Mouse (Mus musculus) B cell, adult 2 months (primary cell): ENCODE measurements around the gene Gm10271.

Experiments
- DNase-seq, 2 experiments: peaks; one replicate each; pipeline ENCODE4 v3.0.0; 2022

Gene Gm10271

DNA sequence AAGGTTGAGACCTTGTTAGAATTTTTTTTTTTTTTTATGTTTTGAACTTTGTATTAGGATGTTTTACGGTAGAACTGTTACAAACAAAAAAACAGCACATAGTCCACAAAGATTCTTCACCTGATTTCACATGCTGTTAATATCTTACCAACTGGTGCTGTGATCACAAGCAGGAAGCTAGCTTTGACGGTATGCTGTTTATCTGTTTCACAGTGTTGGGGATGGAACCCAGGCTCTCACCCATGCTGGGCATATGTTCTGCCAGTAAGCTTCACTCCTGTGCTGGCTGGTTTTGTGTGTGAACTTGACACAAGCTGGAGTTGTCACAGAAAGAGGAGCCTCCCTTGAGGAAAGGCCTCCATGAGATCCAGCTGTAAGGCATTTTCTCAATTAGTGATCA, 5.4 kb upstream of the Gm10271 start:
- DNase-seq, result no peak

DNA sequence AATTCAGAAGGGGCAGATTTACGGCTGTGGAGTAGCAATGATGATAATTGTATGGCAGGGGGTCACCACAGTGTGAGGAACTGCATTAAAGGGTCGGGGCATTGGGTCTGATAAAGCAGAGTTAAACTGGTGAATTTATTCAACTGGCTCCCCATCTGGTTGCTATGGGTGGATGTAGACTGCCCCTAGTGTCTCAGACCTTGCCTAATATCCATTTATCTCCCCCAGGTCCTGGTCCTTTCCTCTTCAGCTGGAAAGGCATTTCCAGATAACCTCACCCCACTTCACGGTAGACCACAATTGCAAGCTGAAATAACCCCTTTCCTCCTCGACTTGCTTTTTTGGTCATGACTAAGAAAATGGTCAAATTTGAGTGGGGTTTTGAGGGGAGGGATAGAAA, 5.0 kb upstream of the Gm10271 start:
- no peak for DNase-seq

DNA sequence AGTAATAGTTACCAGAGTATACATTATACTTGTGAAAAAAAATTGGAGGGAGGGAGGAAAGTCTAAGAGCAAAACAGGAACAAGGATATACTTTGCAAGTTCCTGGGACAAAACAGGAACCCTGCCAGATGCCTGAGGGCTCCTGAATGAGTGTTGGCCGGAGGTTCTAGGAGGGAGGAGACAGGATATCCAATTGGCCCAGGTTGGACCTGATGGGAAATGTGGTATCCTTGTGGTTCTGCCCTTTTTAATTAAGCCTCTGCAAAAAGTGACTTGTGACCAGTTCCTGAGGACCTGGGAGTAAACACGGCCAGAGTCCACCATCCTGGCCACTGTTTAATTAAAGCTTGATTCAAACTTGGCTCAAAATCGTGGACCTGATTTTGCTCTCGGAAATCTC, 3.7 kb downstream of the Gm10271 start:
- DNase-seq, result no peak

DNA sequence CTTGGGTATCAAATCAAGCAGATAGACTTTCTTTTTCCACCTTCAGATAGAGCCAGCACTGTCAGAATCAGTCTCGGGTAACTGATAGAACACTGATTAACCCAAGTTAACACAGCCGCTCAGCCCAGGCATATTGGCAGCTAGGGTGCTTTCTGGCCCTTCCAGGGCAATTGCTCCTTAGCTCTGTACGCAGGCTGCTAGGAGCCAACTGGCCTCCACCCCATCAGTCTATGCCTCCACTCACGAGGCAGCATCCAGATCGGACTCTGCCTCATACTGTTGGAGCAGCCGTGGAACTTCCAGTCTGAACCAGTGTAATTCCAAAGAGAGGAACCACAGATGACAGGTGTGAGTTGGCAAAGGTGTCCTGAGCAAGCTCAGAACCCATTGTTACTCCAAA, 6.3 kb downstream of the Gm10271 start:
- no peak for DNase-seq

DNA sequence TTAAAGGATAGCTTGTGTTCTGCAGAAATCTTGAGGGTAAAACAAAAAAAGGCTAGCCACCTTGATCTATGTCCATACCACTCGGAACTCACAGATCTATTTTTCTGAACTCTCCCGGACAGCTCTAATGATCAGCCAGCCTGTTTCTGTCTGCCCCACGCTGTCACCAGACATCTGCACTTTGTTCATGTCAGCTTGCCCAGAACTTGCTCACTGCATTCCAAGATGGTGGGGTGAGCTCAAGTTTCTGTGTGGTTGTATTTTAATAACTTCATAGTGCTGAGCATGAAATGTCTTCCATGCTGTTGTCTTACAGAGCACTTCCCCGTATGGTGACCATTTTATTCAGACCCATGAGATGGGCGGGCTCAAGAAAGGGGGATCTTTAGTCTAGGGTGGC, 7.1 kb downstream of the Gm10271 start:
- DNase-seq, result no peak

DNA sequence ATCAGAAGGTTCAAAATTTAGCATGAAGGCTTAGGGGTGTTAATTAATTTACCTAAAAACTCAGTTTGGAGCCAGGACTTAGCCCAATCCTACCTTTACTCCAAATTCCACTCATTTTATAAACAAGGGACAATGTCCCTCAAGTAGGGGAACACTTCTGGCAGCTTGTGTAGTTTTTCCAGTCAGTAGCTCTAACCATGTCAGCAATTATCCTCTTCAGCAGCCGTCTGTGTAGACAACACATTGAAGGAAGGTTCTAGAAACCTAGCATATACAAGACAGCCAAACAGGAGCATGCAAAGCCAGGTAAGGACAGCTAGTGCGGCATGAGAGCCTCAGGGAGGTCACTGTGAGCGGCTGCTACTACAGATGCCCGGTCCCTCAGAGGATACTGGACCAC, 7.8 kb downstream of the Gm10271 start:
- no peak for DNase-seq

DNA sequence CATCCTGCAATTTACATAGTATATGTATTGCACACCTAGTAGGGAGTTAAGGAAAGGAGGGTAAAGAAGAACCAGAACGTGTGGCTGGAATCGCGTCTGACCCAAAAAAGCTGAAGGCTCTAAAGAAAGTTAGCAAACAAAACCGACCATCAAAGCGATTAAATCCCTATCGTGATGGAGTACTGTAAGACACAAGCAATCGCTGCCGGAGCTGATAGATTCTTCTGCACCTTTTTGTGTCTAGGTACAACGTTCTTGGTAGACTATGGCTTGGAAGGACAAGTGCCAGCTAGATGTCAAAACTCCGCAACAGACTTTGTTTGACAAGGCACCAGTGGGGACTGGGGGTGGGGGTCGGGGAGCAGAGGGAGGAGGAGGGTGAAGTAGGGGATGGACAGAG, 8.3 kb downstream of the Gm10271 start:
- no peak for DNase-seq

DNA sequence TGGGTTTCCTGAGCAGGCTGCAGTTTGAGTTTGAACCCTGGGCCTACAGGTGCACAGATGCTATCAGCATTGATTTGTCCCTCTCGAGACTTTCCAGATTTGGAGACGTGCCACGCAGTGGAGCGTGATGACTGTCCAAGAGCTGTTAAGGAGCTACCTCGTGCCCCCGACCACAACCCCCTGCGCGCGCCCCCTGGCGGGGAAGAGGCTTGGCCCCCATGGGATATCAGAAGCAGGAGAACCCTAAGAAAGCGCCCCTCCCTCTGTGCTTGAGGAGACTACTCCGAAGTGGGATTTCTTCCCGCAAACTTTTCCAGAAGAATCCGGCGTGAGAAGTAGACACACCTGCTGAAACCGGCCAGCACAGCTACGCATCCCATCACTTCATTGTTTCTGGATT, 9.6 kb downstream of the Gm10271 start:
- DNase-seq, result peak; percentile 8 to 40

DNA sequence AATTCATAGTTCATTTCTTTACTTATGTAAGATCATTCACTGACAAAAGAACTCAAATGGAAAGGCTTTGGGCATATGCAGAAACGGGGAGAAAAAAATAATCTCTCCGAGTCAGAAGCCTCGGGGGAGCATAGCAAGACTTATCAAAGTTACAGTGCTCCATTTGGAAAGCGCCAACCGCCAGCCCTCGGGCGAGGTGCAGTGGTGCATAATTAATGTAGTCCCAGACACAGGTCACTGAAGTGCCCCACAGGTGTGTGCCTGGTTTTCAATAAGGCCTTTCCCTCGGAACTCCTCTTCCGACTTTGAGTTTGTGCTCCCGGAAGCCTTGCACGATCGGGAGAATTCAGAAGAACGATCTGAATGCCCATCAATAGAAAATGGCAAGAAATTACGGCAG, 10.3 kb downstream of the Gm10271 start:
- no peak for DNase-seq

DNA sequence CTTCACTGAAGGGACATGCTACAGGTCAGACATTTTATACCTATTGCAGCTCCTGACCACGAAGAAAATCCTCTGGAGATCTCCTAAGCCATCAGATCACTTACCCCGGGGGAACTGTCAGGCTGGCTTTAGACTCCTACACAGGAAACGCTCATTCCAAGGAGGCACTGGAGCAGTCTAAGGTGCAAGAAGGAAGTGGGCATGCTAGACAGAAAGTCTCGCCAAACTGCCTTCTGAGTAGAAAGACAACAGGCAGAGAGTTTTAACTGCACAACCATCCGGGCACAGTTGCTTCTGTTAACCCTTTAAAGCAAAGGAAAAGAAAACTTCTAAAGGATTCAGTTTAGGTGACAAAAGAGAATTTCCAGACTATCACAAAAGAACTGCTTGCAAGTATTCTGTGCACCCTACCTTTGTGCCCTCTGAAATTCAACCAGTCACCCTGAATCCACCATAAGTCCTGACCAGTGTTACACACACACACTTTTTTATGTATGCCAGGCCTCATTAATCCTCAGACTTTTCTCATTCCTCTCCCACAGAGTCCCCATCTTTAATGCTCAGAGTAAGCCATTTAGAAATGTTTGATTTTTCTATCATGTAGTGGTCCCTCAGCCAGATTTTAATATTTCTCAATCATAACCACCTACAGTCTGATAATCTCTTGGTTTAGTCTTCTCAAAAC, 14.4 kb downstream of the Gm10271 start:
- no peak for DNase-seq

DNA sequence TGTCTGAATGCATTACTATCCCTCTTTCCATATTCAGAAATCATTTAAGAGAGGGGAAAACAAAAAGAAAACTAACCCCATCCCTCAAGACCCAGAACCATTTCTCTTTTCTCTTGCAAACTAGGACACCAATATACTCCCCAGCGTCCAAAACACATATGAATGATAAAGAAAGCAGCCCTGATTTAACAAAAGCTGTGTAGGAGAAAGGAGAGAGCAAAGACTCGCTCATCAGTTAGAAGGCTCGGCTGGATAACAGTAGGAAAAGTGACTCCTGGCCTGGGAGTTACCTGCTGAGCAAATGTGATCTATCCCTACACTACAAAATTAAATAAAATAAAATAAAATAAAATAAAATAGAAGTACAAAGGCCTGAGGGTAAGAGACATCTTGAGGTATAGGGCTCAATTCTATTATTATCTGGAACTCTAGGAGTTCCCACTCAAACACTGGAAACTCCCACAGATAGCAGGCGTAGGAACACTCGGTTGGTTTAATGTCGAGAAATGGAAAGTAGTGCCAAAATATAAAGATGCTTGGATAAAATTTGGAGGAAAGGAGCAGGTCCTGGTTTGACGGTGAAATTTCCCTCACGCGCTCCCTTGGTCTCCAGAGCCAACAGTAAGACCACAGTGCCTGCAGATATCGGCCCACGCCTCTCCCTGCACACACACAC, 15.8 kb downstream of the Gm10271 start:
- no peak for DNase-seq

DNA sequence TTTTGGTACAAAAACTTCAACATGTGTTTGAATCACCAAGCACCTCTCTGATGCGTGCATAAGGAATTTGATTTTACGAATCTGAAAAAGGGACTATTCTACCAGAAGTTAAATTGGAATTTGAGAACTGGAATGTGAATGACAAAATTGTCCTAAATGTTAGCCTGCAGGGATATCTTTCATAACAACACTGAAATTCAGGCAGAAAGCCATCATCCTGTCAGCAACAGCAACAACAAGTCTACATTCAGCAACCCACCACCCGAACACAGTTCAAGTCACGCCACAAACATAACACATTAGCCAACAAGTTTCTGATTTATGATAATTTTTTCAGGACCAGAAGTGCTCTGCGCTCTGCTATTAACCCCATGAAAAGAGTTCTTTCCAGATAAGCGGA, 17.2 kb downstream of the Gm10271 start:
- no peak for DNase-seq

DNA sequence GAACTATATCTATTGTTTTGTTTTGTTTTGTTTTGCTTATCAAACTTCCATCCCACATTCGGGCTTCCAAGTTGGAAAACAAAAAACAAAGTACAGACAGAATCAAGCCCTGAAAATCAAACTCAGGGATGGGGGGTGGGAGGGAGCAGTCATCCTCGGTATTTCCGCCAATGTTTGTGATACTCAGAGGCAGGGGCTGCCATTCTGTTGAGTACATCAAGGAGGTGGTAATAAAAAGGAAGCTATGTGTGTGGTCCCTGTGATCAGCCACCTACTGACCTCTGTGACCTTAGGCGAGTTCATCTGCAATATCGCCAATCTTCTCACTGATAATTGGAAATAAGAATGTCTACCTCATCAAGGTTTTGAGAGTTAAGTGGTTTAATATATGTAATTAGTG, 21.5 kb downstream of the Gm10271 start:
- DNase-seq, result peak; percentile 9 to 18

DNA sequence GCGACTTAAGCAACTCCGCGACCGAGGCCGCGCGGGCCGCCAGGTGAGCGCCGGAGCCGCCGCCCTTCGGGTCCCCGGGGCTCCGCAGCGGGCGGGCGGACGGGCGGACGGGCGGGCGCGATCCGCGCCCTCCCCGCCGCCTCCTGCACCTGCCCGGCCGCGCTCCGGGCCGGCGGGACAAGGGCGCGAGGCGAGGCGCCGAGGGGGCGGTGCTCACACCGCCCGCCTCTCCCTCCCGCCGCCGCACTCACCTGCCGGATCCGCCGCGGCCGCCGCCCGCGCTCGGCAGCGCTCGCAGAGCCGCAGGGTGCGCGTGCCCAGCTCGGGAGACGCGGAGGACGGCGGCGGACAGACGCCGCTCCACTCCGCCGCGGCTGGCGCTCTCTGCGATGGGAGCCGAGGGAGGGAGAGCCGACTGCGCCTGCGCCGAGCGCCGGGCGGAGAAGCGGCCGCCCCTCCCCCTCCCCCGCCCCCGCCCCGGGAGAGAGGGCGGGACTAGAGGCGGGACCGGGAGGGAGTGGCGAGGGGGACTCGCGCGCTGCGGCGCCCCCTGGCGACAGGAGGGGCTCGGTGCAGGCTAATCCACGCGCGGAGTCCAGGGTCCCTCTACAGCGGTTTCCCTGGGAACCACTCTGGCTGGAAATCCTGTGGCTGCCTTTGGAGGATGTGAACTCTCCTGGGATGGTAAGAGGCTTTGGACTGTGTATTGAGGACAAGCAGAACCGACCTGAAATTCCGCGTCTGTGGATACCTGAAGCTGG, 22.2 kb downstream of the Gm10271 start, which contains the start of gene Rab3ip:
Gene Rab3ip (minus strand): TSS at position 761 of the 761 bp plus-strand sequence.
- peak; percentile 93 to 95 for DNase-seq

DNA sequence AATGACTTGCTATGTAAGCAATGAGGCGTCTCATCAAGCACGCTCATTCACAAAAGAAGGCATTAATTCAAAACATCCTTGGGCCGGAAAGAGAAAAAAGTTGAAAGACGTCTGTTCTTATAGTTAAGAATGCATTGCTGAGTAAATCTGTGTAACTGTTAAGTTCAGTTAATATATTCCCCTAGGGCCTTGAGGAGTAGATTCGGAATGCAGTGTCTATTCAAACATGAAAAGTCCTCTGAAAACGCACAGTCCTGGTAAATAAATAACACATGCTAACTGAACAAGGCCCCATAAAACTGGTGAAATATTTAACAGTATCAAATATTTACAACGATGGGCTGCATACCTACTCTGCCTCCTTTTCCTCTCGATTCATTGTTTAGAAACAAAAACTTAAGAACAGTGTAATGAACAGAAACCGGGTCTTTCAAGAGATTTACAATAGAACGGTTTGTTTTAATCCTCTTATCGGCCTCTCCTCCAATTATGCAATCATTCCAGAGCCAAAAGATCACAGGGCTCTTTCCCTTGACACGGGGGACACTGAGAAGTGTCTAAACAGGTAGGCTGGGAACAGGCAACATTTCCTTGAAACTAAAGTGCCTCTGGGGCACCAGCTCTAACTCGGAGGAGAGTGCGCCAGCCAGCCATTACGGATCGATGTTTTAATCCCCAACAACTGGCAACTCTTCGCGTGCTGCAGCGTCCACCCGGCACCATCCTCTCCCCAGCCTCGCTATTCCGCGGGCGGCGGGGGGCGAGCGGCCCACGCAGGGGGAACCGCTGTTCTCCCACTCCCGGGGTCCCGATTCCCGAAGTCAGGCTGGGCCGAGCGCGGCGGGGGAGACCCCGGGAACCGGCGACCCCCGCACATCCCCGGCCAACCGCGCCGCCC, 23.0 kb downstream of the Gm10271 start:
- DNase-seq, result peak; percentile 32 to 47

DNA sequence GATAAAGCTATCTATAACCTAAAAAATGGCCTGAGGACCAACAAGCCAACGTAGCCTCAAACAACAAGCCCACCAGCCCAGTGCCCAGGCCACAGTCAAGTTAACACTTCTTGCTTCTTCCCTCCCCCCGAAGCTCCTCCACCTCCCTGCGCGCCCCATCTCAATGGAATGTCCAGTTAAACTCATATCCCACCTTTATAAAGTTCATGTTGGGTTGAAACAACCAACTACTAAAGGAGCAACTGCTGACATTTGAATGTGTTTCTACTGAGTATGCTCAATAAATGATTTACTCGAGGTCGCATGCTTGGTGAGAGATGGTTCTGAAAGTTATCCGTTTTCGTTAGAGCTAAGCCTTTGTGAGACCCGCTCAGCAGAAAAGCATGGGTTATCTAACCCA, 24.0 kb downstream of the Gm10271 start:
- DNase-seq, result no peak

DNA sequence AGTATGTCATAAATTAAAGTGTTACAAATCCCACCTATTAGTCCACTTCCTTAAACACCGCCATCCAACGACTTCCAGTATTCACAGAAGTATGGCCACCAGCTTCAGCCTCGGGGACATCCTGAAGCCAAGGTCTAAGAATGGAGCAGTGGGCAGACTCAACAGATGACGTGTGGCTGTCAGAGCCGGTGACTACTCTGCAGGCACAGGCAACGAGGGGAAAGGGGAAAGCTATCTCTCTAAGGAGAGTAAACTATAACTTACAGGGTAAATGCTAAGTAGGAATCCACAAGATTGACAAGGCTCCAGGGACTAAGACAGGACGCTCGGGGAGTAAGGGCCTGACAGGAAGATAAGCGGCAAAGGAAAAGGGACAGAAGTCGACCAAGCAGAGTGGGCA, 27.5 kb downstream of the Gm10271 start:
- no peak for DNase-seq

DNA sequence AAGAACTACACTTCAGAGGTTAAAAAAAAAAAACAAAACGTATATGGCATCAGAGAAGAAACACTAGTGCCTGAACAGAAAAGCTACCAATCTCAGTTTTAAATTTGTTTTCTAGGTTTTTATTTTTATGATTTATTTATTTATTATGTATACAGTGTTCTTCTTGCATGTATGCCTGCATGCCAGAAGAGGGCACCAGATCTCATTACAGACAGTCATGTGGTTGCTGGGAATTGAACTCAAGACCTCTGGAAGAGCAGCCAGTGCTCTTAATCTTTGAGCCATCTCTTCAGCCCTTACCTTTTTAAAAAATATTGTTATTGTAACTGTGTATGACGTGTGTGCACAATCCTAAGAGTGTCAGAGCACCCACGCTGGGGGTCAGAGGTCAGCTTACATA, 28.3 kb downstream of the Gm10271 start:
- DNase-seq, result peak; percentile 36 to 41

DNA sequence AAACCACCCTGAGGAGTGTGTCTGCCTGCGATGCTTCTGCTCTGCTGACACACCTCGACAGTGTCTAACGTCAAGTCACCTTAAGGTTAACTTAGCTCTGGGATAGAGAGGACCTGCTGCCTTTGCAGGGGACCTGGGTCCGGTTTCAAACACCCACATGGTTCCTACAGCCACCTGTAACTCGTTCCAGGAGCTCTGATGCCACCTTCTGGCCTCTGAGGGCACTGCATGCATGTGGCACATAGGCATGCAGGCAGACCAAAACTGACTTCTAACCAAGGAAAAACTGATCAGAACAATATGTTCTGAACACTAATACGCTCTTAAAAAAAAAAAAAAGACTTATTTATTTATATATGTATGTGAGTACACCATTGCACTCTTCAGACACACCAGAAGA, 29.4 kb downstream of the Gm10271 start:
- peak; percentile 65 to 67 for DNase-seq

DNA sequence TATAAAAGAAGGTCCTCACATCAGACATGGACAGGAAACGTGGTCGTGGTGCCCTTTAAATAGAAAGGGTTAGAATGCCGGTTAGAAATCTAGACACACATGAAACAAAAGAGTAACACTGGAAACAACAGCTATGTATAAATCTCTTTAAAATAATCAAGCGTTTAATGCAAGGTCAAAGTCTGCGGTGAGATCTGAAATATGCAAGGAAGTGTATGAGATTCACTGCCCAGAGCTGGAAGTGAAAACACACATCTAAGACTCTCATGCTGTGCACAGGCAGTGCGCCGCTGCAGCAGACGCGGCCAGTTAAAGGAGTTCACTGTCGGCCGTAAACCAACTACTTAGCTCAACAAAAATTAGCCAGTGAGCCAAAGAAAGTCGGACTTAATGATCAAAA, 37.4 kb downstream of the Gm10271 start:
- DNase-seq, result peak; percentile 24 to 26

DNA sequence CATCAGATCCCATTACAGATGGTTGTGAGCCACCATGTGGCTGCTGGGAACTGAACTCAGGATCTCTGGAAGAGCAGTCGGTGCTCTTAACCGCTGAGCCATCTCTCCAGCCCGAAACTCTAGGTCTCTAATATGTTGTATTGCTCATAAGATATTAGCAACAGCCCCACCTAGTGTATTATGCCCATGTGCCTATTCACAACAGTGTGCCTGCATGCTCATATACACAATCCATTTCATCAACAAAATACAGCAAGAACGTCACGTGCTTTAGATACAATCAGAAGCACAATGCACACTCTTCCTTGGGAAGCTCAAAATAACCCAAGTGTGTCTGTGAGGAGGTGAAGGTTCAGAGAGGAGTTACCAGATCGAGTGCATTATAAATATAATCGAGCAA, 38.6 kb downstream of the Gm10271 start:
- DNase-seq, result no peak

DNA sequence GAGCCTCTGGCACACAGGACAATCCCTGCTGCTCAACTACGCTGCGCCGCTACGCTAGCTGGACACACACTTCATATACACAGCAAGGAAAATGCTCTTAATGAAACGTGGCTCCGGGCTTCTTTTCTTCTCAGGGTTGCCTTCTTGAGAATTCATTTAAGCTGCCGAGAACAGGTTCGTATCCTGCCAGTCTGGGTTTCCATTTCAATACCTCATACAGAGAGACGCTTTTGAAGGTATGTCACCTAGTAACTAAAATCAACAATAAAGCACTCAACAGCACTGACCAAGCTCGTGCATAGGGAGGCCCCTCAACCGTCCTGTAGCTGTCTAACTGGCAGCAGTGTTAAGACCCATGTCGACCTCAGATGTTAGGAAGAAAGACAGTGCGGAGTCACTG, 40.0 kb downstream of the Gm10271 start:
- no peak for DNase-seq
